ENCODE assay signal across 11 mouse cellular contexts in the genomic region with DNA sequence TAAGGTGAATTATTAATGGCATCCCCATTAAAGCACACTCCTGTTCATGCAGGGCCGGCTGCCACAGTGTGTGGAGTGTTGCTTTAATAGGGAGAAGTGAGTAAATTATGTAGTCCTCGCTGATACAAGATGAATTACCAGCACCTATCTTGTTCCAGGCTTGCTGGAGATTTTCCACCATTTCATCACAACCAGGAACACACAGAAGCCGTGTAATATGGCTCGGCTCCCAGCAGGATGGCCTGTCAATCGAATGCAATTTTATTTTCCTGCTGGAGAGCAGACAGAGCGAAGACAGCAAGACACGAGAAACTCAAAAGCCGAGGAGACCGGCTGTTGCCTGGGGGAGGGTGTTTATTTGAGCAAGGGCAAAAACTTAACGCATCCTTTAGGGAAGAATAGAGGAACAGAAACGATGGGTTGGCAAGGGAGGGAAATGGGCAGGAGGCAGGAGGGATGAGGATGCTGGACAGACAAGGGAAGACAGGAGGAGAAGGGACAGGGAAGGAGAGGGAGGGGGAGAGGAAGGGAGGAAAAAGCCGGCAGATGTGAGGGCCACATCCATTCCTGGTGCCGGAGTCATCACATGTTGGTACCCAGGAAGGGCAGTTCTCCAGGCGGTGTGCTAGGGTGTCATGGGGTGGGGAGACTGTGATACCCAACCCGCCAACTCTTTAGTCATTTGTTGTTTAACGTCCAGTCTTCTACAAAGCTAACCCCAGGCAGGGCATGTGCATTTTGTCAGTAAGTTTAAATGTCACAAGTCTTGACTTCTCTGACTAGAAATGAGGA. TPM values are rescaled to one million over a fixed set of nuclear protein-coding genes. Genes with fewer than 3 reads are reported as not detected.
DNase-seq lines count a peak whose midpoint lies in the region; ATAC-seq and TF ChIP-seq lines count a peak whose summit lies in the region.
"Had no signal": no experiment of that assay in that cellular context is flagged by ENCODE, and none has a peak within 500 bp of the region (broad histone marks: within the 10 kb centered on the region; RNA-seq: fewer than 3 reads in every experiment).

No protein-coding gene starts in this region.

- H3K9me3 ChIP-seq in CH12.LX (replicated peaks; ENCODE audit: low read length), result peaks cover 32% of the 10 kb centered on the region
- H3K9me3 ChIP-seq in hindbrain, postnatal 0 days (ENCODE audit: low read length), result no peaks in the 10 kb centered on the region
- H3K9me3 ChIP-seq in midbrain, embryonic 13.5 days, result no peaks in the 10 kb centered on the region

- 0 out of 2 replicates have a peak overlapping the region, but pooled peaks have one; percentile 35 for H3K27ac ChIP-seq in CH12.LX (ENCODE audit: insufficient read depth, low read depth)
- H3K27ac ChIP-seq in hindbrain, postnatal 0 days, result peak overlapping the region; percentile 71
- peak overlapping the region; percentile 70 for H3K27ac ChIP-seq in midbrain, embryonic 13.5 days
- H3K27ac ChIP-seq: liver, embryonic 14.5 days had no signal

- in situ Hi-C loops in CH12.LX (cut with MboI; ENCODE audit: low pct_ligation_motif_present, low pct_unique_long_range_greater_than_20kb, low sequenced_read_pairs), result no loop called here

- peaks cover 86 to 91% of the 10 kb centered on the region in 2 experiments for H3K36me3 ChIP-seq in CH12.LX (replicated peaks in 1 of 2; ENCODE audit: control insufficient read depth in 1 of 2, insufficient read depth in 1 of 2, low read length in 1 of 2)
- no peaks in the 10 kb centered on the region for H3K36me3 ChIP-seq in hindbrain, postnatal 0 days (ENCODE audit: insufficient read depth, low read length)
- H3K36me3 ChIP-seq in midbrain, embryonic 13.5 days, result no peaks in the 10 kb centered on the region

- TF ChIP-seq EP300 in CH12.LX (IDR thresholded peaks at IDR 0.05; ENCODE audit: low read length), result no peak

- no peak for TF ChIP-seq POLR2A in CH12.LX (IDR thresholded peaks at IDR 0.05; ENCODE audit: low read depth, low read length)

- H3K4me3 ChIP-seq in CH12.LX (replicated peaks in 1 of 3; ENCODE audit: low read depth in 2 of 3, low read length in 2 of 3, poor library complexity in 1 of 3), result no peak overlapping the region
- H3K4me3 ChIP-seq in hindbrain, postnatal 0 days (ENCODE audit: low read length), result no peak overlapping the region
- no peak overlapping the region for H3K4me3 ChIP-seq in midbrain, embryonic 13.5 days (replicated peaks)

- 28% methylated on average over 16 of the region's 16 CpGs for WGBS in hindbrain, postnatal 0 days
- 57% methylated on average over 16 of the region's 16 CpGs for WGBS in midbrain, embryonic 13.5 days

- peak; percentile 57 for ATAC-seq in hindbrain, postnatal 0 days
- ATAC-seq in midbrain, embryonic 13.5 days, result peak; percentile 78
- no peak for ATAC-seq in activated CD4-positive, CD25-positive, alpha-beta regulatory T cell, adult 4 months

- H3K4me1 ChIP-seq in CH12.LX (ENCODE audit: control insufficient read depth in 1 of 2, insufficient read depth in 2 of 2), result peaks cover 20 to 86% of the 10 kb centered on the region in 2 experiments
- H3K4me1 ChIP-seq in hindbrain, postnatal 0 days (ENCODE audit: insufficient read depth, low read length), result peaks cover 5% of the 10 kb centered on the region; the same call in 1 of the 2 replicates
- peaks cover 23% of the 10 kb centered on the region for H3K4me1 ChIP-seq in midbrain, embryonic 13.5 days (replicated peaks)

- H3K4me2 ChIP-seq in CH12.LX (ENCODE audit: insufficient read depth, low read depth, poor library complexity, severe bottlenecking), result no peak overlapping the region
- peak overlapping the region; percentile 21; the same call in 1 of the 2 replicates for H3K4me2 ChIP-seq in hindbrain, postnatal 0 days (ENCODE audit: low read depth, low read length)
- 0 out of 2 replicates have a peak overlapping the region, but pooled peaks have one; percentile 1 for H3K4me2 ChIP-seq in midbrain, embryonic 13.5 days (replicated peaks)

- peaks cover 88% of the 10 kb centered on the region for H3K79me2 ChIP-seq in CH12.LX (replicated peaks; ENCODE audit: control insufficient read depth, extremely low read depth, insufficient read depth, poor library complexity, severe bottlenecking)

- no peak overlapping the region for H3K9ac ChIP-seq in CH12.LX (ENCODE audit: insufficient read depth, low read depth)
- H3K9ac ChIP-seq in hindbrain, postnatal 0 days (replicated peaks; ENCODE audit: low read length), result peak overlapping the region; percentile 28
- H3K9ac ChIP-seq in midbrain, embryonic 13.5 days (replicated peaks), result peak overlapping the region; percentile 24; the same call in 1 of the 2 replicates
- H3K9ac ChIP-seq: liver, embryonic 14.5 days had no signal

- TF ChIP-seq RAD21 in CH12.LX (IDR thresholded peaks at IDR 0.05; ENCODE audit: low read depth, low read length), result no peak

- dilution Hi-C loops in CH12.LX (cut with MboI; ENCODE audit: extremely low pct_ligation_motif_present, extremely low pct_unique_long_range_greater_than_20kb, low sequenced_read_pairs), result no loop called here

- peak; percentile 19 for DNase-seq in adrenal gland, postnatal 14 days
- no peak for DNase-seq in adrenal gland, postnatal 4 days (ENCODE audit: low spot score in 2 of 2)
- DNase-seq in CH12.LX (ENCODE audit: extremely low read depth), result no peak
- peak; percentile 49 for DNase-seq in hindbrain, postnatal 0 days (ENCODE audit: low spot score)
- DNase-seq in natural killer cell, adult 2 months (ENCODE audit: low spot score in 2 of 2), result no peak
- no peak for DNase-seq in adrenal gland, adult 8-10 months
- DNase-seq: cerebellum, adult 11 months; kidney, adult 11 months had no signal

- H3K27me3 ChIP-seq in CH12.LX (replicated peaks), result no peaks in the 10 kb centered on the region
- no peaks in the 10 kb centered on the region for H3K27me3 ChIP-seq in hindbrain, postnatal 0 days (ENCODE audit: insufficient read depth, low read length)
- H3K27me3 ChIP-seq in midbrain, embryonic 13.5 days, result no peaks in the 10 kb centered on the region

- no peak for TF ChIP-seq CTCF in CH12.LX (conservative IDR thresholded peaks at IDR 0.05 in 1 of 2, IDR thresholded peaks at IDR 0.05 in 1 of 2; ENCODE audit: low read depth in 2 of 2, low read length in 2 of 2)
- no peak for TF ChIP-seq CTCF in hindbrain, postnatal 0 days (IDR thresholded peaks at IDR 0.05; ENCODE audit: low read depth)

TF ChIP-seq in CH12.LX, 34 proteins besides CTCF, POLR2A, EP300 and RAD21:
- TF ChIP-seq GABPA (IDR thresholded peaks at IDR 0.05; ENCODE audit: insufficient replicate concordance, low read depth, low read length) (no peak), ZNF384 (IDR thresholded peaks at IDR 0.05; ENCODE audit: low read depth, low read length) (no peak), TBP (conservative IDR thresholded peaks at IDR 0.05; ENCODE audit: low read depth, low read length) (no peak), NRF1 (IDR thresholded peaks at IDR 0.05; ENCODE audit: low read depth, low read length) (no peak), USF2 (conservative IDR thresholded peaks at IDR 0.05; ENCODE audit: low read depth, low read length) (no peak), ZMIZ1 (IDR thresholded peaks at IDR 0.05; ENCODE audit: low read depth, low read length) (no peak), JUND (conservative IDR thresholded peaks at IDR 0.05; ENCODE audit: low read depth, low read length) (no peak), UBTF (IDR thresholded peaks at IDR 0.05; ENCODE audit: low read depth, low read length) (no peak), NELFE (IDR thresholded peaks at IDR 0.05; ENCODE audit: low read depth, low read length) (no peak), RCOR1 (conservative IDR thresholded peaks at IDR 0.05; ENCODE audit: low read depth, low read length) (no peak), MYC (IDR thresholded peaks at IDR 0.05; ENCODE audit: low read depth, low read length) (no peak), USF1 (IDR thresholded peaks at IDR 0.05; ENCODE audit: low read depth, low read length) (no peak), ZKSCAN1 (IDR thresholded peaks at IDR 0.05; ENCODE audit: borderline replicate concordance, low read depth, low read length) (no peak), ZC3H11A (IDR thresholded peaks at IDR 0.05; ENCODE audit: low read depth, low read length) (no peak), HCFC1 (IDR thresholded peaks at IDR 0.05; ENCODE audit: low read depth, low read length) (no peak), JUN (IDR thresholded peaks at IDR 0.05; ENCODE audit: insufficient read depth, low read depth, low read length) (no peak), MXI1 (IDR thresholded peaks at IDR 0.05; ENCODE audit: low read depth, low read length) (no peak)

RNA-seq across cellular contexts. Expression of gene Rftn1, which starts 39.9 kb away (rescaled TPM):
- 17.6 and 24.0 TPM in 2 replicates for total RNA-seq in adrenal gland, postnatal 14 days (2021)
- 10 to 100 TPM; 16.0 to 16.9 TPM for total RNA-seq in adrenal gland, postnatal 4 days (2021)
- total RNA-seq in CH12.LX (2012; rRNA removed) (52.5 and 76.2 TPM in 2 replicates), CH12.LX (2014; rRNA removed) (60.5 and 71.7 TPM in 2 replicates)
- 66.2 and 80.6 TPM in 2 replicates for polyA plus RNA-seq in CH12.LX (2012; ENCODE audit: insufficient read length, low read depth)
- total RNA-seq in hindbrain, postnatal 0 days (2014; rRNA removed), result 39.5 and 44.4 TPM in 2 replicates
- 18.2 and 19.7 TPM in 2 replicates for polyA plus RNA-seq in hindbrain, postnatal 0 days (2015; fragmentation: Nextera tagmentation; extraction: Ambion mirVana)
- 10.9 and 12.2 TPM in 2 replicates for polyA plus RNA-seq in midbrain, embryonic 13.5 days (2015; fragmentation: Nextera tagmentation; extraction: Ambion mirVana)
- 10 to 100 TPM; 30.9 to 31.4 TPM for polyA plus RNA-seq in activated CD4-positive, CD25-positive, alpha-beta regulatory T cell, adult 4 months (2017; shearing (Covaris generic))
- total RNA-seq in adrenal gland, adult 8-10 months (2022), result 10 to 100 TPM in 3 of 4 experiments, 1 to 10 TPM in 1; 9.1 to 12.9 (median 11.4) TPM

Comparison
In these comparisons a context has a peak if more than half of its experiments do, and no peak if none do; other contexts are left out.
1. DNase-seq: peak in adrenal gland, postnatal 14 days (single experiment) and hindbrain, postnatal 0 days (single experiment); none in adrenal gland, postnatal 4 days (0 of 2), CH12.LX (single experiment), natural killer cell, adult 2 months (0 of 2) and adrenal gland, adult 8-10 months (single experiment).
2. Peak in every context shown above with its lines, with median percentiles within 50 percentile points of each other: H3K27ac ChIP-seq.